Mouse (Mus musculus): ENCODE data around the gene Clta.

Gene Clta

GRCm38 (mm10) chr4:44078358-44078933, 74.2 kb downstream of the Clta start:
- no peak for DNase-seq
